Mouse (Mus musculus) testis, adult 2 months (tissue): Measurements from ENCODE around the gene Serac1.

Experiments used
- CTCF ChIP-seq: fragments of 200-500 bp; IDR thresholded peaks from 2 replicates; pipeline ENCODE4 v1.5.1; 2012; ENCODE audit warnings: low read depth, mild to moderate bottlenecking, inconsistent platforms, low read length, moderate library complexity; ENCODE audit not compliant: control insufficient read depth, insufficient read depth, insufficient replicate concordance
- POLR2A ChIP-seq: fragments of 200-500 bp; IDR thresholded peaks from 2 replicates; pipeline ENCODE4 v1.6.1; 2012; ENCODE audit warnings: low read depth, mild to moderate bottlenecking, inconsistent platforms, low read length, moderate library complexity; ENCODE audit not compliant: control insufficient read depth

- no peak for TF ChIP-seq CTCF
- no peak for TF ChIP-seq POLR2A
Observed at GRCm38 (mm10) chr17:6110956-6111355, 31.4 kb upstream of the Serac1 start.
